Mouse (Mus musculus) yolk sac, embryonic 10.5 days (tissue): ENCODE measurements at regions not wholly inside any gene's neighbourhood (a gene's known extent, or its start where the extent isn't known, plus 50 kb on each side); places are given as distances from the start of the nearest gene placed in this dataset.

Experiments
- DNase-seq: peaks from one replicate; pipeline ENCODE4 v3.0.0-alpha.2; 2017; ENCODE audit warnings: low spot score

- no peak for DNase-seq
Measured at GRCm38 (mm10) chr5:82472146-82472545, 882.8 kb downstream of the Tecrl start.

GRCm38 (mm10) chr5:82464272-82464671 lies 890.7 kb downstream of the Tecrl start:
- no peak for DNase-seq

GRCm38 (mm10) chr5:82441288-82441687 lies 913.7 kb downstream of the Tecrl start:
- no peak for DNase-seq

- DNase-seq = no peak
Measured at GRCm38 (mm10) chr5:82440126-82440525, 914.9 kb downstream of the Tecrl start.

GRCm38 (mm10) chr5:82420396-82420795 lies 934.6 kb downstream of the Tecrl start:
- no peak for DNase-seq

- no peak for DNase-seq
Measured at GRCm38 (mm10) chr5:82396632-82397234, 958.3 kb downstream of the Tecrl start.

- no peak for DNase-seq
Measured at GRCm38 (mm10) chr5:82361624-82362023, 993.4 kb downstream of the Tecrl start.

GRCm38 (mm10) chr5:82356336-82356735 lies 998.7 kb downstream of the Tecrl start:
- no peak for DNase-seq

GRCm38 (mm10) chr5:82351089-82351488 lies 1003.9 kb downstream of the Tecrl start:
- DNase-seq = no peak

GRCm38 (mm10) chr5:82346672-82347071 lies 1008.3 kb downstream of the Tecrl start:
- peak; percentile 5 for DNase-seq

GRCm38 (mm10) chr5:82324354-82324753 lies 1030.6 kb downstream of the Tecrl start:
- DNase-seq = no peak

GRCm38 (mm10) chr5:82319709-82320333 lies 1035.2 kb downstream of the Tecrl start:
- no peak for DNase-seq

GRCm38 (mm10) chr5:82312054-82312453 lies 1042.9 kb downstream of the Tecrl start:
- no peak for DNase-seq

GRCm38 (mm10) chr5:82288069-82288845 lies 1066.7 kb downstream of the Tecrl start:
- DNase-seq = no peak

- DNase-seq = no peak
Measured at GRCm38 (mm10) chr5:82253356-82254104, 1101.5 kb downstream of the Tecrl start.

GRCm38 (mm10) chr5:82226329-82226728 lies 1128.7 kb downstream of the Tecrl start:
- no peak for DNase-seq

- no peak for DNase-seq
Measured at GRCm38 (mm10) chr5:82223622-82224021, 1131.4 kb downstream of the Tecrl start.

- DNase-seq = no peak
Measured at GRCm38 (mm10) chr5:82203606-82204005, 1151.4 kb downstream of the Tecrl start.
